Mouse (Mus musculus) left cerebral cortex, postnatal 10 days (tissue): Measurements from ENCODE around the gene Tmem252. TPM values are rescaled to one million over a fixed set of nuclear protein-coding genes. Genes with fewer than 3 reads are reported as not detected.
A peak's percentile ranks its signal among the peaks of the same experiment; 100 is the strongest.

Experiments used
- DNase-seq, 2 experiments: peaks; one replicate each; pipeline ENCODE4 v3.0.0; 2021 to 2022; ENCODE audit warnings: low spot score in 2 of 2, mixed read lengths in 1 of 2; ENCODE audit errors: extremely low spot score in 1 of 2
- intact Hi-C: fragments of 180-260 bp; cut with DNase I; formaldehyde crosslinking; loops from one replicate; pipeline ENCODE4 v1.15.1; 2025
- total RNA-seq, 2 experiments: library from RNA; stranded (reverse); gene quantifications; 2 replicates each; pipeline ENCODE4 v1.2.3; 2021

Gene Tmem252
- total RNA-seq, 2 experiments from 2014 or later, result 0.61 to 0.84 TPM

GRCm38 (mm10) chr19:24708032-24708431 lies 34.2 kb downstream of the Tmem252 start:
- intact Hi-C loops, result no loop called here
- no peak for DNase-seq

GRCm38 (mm10) chr19:24716303-24717097 lies 42.7 kb downstream of the Tmem252 start:
- intact Hi-C loops, result no loop called here
- DNase-seq, result peak; percentile 27 to 40

- intact Hi-C loops, result no loop called here
- no peak for DNase-seq
Observed at GRCm38 (mm10) chr19:24718021-24718420, 44.2 kb downstream of the Tmem252 start.

DNA sequence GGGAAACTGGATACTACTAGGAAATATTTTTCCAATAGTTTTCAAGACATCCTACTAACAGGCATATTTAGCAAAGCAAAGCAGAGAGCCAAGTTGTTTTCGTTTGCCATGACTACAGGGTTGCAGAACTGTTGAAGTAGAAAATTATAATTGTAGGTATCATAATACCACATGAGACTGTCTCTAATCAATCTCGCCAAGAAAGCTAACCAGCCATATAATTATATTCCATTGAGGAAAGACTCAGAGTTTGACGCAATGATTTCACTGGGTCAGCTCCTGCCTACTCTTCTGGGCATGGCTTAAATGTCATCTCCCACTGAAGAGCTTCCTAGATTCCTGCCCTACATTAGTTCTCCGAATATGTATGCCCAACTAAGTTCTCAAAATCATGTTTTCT lies 45.7 kb downstream of the Tmem252 start:
- intact Hi-C loops, result no loop called here

DNA sequence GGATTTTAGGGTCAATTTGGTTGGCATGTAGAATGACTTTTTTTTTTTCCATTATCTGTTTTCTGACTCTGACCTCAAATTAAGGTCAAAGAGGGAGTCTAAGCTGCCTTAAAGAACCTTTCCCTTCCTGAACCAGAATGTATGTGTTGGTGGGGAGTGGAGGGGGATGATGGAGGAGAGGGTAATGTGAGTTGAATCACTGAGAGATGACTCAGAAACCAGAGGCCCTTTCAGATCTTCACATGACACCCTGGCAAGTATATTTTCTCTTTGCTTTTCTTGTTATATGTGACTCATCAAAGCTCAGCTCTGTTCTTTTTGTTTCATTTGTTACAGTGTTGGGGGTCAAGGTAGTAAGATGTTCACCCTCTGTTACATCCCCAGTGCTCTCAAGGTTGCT lies 46.6 kb downstream of the Tmem252 start:
- DNase-seq, result no peak
- intact Hi-C loops, result no loop called here

More for the DNA sequence above, 45.7 kb downstream of the Tmem252 start:
- DNase-seq, result no peak

- no peak for DNase-seq
- intact Hi-C loops, result no loop called here
Observed at GRCm38 (mm10) chr19:24724362-24724761, 50.6 kb downstream of the Tmem252 start.

GRCm38 (mm10) chr19:24730661-24731060 lies 56.9 kb downstream of the Tmem252 start:
- peak in 1 of 2 experiments; percentile 34 for DNase-seq
- intact Hi-C loops, result no loop called here

Other genes starting within 250 kb of the Tmem252 start
- gene Fam122a, start 196.7 kb upstream of the Tmem252 start, total RNA-seq, result 10 to 100 TPM; 31.0 to 31.5 TPM
- gene Pip5k1b, start 118.1 kb upstream of the Tmem252 start, total RNA-seq, result 1 to 10 TPM; 8.1 to 8.2 TPM
- gene Pgm5, start 187.8 kb downstream of the Tmem252 start, total RNA-seq, result 1 to 10 TPM; 3.1 to 4.3 TPM
- 100 to 1,000 TPM; 226 to 239 TPM for gene Gm10053, start 201.7 kb downstream of the Tmem252 start, total RNA-seq
- not detected for gene Foxd4, start 227.2 kb downstream of the Tmem252 start, total RNA-seq